Mouse (Mus musculus) G1E (cell line): ENCODE results near the gene Hsd17b6.

Experiments used
- CTCF ChIP-seq: IDR thresholded peaks from 2 replicates; pipeline ENCODE4 v1.5.1; 2012; ENCODE audit warnings: low read depth, low read length, inconsistent platforms, mixed read lengths
- GATA1 ChIP-seq: IDR thresholded peaks from 2 replicates; pipeline ENCODE4 v1.6.1; 2012; ENCODE audit warnings: borderline replicate concordance, low read length, inconsistent platforms, mixed read lengths
- POLR2AphosphoS5 ChIP-seq: IDR thresholded peaks from 2 replicates; pipeline ENCODE4 v1.6.1; 2012; ENCODE audit warnings: low read depth, low read length, inconsistent platforms; ENCODE audit not compliant: insufficient replicate concordance
- TAL1 ChIP-seq: conservative IDR thresholded peaks from 2 replicates; pipeline ENCODE4 v1.6.1; 2012; ENCODE audit warnings: low read depth, low read length, inconsistent platforms, mixed read lengths

DNA sequence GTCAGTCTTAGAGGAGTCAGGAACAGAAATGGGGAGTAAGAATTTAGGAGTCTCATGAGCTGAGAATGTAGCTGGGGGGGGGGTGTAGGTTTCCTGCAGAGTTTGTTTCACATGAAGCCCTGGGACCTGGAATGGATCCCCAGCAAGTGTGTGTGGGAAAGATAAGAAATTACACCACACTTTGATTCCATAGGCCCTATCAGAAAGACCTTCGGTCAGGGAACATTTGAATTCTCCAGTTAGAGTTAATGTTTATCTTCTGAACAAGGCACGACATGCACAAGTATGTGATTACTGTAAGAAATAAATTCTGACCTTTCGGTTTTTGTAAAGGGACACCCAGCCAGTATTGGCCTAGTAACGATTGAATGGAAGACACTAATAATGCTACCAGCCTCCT is 37.6 kb downstream of the Hsd17b6 start:
- TF ChIP-seq CTCF: no peak
- peak; percentile 56 for TF ChIP-seq TAL1
- TF ChIP-seq POLR2AphosphoS5: no peak
- TF ChIP-seq GATA1: no peak
